Mouse (Mus musculus): Measurements from ENCODE around the gene Cwc27. TPM values are rescaled to one million over a fixed set of nuclear protein-coding genes. Genes with fewer than 3 reads are reported as not detected.

The Cwc27 gene
- polyA plus RNA-seq, 1 experiment from 2014 or later: 30.7 TPM

DNA sequence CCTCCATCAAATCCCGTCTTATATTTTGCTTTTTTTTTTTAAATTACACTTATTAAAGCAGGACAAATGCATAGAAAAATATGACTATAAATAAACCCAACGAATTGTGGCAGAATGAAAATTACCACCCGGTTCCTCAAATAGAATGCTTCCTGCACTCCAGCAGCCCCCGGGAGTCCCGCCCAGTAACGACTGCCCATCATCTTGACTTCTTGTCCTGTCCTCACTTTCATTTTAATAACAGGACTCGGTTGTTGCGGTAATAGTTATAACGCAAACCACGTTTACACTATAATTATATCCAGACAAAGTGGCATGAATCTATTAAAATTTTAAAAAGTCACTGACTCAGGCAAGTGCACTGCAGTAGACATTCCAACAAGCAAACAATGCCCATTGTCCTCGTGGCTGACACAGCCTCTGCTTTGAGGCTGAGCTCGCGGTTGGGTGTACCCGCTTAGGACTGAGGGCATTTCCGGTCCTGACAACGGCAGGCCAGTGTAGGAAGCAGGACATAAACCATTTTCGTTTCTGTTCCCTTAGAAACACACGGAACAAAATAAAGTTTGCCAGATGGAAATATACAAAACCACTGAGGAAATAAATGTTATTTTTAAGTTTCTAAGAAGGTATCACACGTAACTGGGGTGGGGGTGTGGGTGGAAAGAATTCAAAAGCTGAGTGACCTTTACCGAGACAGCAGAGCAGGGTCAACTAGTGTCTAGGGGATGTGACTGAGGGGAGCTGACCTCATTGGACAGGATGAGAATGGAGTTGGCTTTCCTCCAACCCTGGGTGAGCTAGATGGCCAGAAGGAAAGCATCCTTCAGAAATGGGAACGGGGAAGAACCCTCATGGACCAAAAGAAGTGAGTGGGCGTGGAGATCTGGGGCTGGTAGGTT lies 206.5 kb downstream of the Cwc27 start:
- H3K27ac ChIP-seq (ENCODE audit: low read depth, low read length): no peak overlapping the region
- 90% methylated on average over 22 of the region's 22 CpGs for WGBS
- H3K9ac ChIP-seq (ENCODE audit: low read length): no peak overlapping the region
- no peak overlapping the region for H3K4me2 ChIP-seq
- DNase-seq (ENCODE audit: low spot score, missing footprints) (no peak), ATAC-seq (ENCODE audit: low FRiP score) (no peak)
- no peak overlapping the region for H3K4me3 ChIP-seq (ENCODE audit: low read depth, low read length)
- H3K36me3 ChIP-seq (ENCODE audit: control insufficient read depth, insufficient read depth, low read length): no peaks in the 10 kb centered on the region
- no peaks in the 10 kb centered on the region for H3K27me3 ChIP-seq (ENCODE audit: control insufficient read depth, insufficient read depth, low read length)
- no peaks in the 10 kb centered on the region for H3K9me3 ChIP-seq (ENCODE audit: control insufficient read depth, low read length)
- H3K4me1 ChIP-seq (ENCODE audit: control insufficient read depth, insufficient read depth, low read length): no peaks in the 10 kb centered on the region

DNA sequence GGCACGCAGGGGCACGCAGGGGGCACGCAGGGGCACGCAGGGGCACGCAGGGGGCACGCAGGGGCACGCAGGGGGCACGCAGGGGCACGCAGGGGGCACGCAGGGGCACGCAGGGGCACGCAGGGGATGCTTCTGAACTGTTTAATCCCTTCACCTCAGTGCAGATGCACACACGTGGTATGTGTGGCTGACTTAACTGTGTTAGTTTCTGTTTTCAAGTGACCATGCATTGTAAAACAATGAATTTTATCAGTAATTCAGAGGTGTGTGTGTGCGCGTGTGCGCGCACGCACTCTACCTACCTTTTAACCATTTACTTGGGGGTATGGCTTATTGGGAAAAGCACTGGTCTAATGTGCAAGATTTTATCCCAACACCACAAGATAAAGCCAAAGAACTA lies 208.4 kb downstream of the Cwc27 start:
- no peaks in the 10 kb centered on the region for H3K4me1 ChIP-seq (ENCODE audit: control insufficient read depth, insufficient read depth, low read length)
- ATAC-seq (ENCODE audit: low FRiP score) (no peak), DNase-seq (ENCODE audit: low spot score, missing footprints) (no peak)
- H3K9ac ChIP-seq (ENCODE audit: low read length): no peak overlapping the region
- 80% methylated on average over 18 of the region's 18 CpGs for WGBS
- H3K36me3 ChIP-seq (ENCODE audit: control insufficient read depth, insufficient read depth, low read length): no peaks in the 10 kb centered on the region
- no peaks in the 10 kb centered on the region for H3K27me3 ChIP-seq (ENCODE audit: control insufficient read depth, insufficient read depth, low read length)
- no peak overlapping the region for H3K4me2 ChIP-seq
- no peaks in the 10 kb centered on the region for H3K9me3 ChIP-seq (ENCODE audit: control insufficient read depth, low read length)
- no peak overlapping the region for H3K4me3 ChIP-seq (ENCODE audit: low read depth, low read length)
- no peak overlapping the region for H3K27ac ChIP-seq (ENCODE audit: low read depth, low read length)

DNA sequence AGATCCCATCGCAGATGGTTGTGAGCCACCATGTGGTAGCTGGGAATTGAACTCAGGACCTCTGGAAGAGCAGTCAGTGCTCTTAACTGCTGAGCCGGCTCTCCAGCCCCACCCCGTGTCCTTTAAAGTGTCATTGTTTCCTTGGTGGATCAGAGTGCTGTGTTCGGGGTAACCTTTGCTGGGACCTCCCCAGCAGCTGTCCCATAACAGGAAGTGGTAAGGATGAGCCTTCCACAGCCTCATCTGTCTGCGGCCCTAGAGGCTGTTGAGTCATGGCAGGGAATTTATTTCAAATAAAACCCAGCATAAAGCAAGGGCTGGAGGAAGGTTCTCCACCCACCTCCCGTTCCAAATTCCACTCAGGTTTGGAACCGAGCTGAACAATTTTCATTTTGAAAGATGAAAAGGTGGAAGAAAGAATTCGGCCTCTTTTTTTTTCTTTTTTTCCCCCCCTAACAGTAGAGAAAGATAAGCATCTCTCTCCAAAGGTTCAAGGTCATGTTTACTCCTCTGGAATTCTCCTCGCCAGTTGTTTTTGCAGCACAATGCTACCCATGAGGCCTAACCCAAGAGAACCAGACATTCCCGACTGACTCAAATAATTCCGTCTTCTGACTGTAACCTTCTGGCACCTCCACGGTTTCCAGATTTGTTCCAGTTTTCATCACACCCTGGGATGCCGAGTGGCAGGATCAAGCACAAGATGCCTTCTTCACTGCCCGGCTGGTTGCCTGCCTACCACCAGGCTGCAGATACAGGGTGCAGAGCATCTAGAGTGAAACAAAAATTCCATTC lies 210.0 kb downstream of the Cwc27 start:
- 78% methylated on average over 14 of the region's 14 CpGs for WGBS
- H3K4me1 ChIP-seq (ENCODE audit: control insufficient read depth, insufficient read depth, low read length): no peaks in the 10 kb centered on the region

DNA sequence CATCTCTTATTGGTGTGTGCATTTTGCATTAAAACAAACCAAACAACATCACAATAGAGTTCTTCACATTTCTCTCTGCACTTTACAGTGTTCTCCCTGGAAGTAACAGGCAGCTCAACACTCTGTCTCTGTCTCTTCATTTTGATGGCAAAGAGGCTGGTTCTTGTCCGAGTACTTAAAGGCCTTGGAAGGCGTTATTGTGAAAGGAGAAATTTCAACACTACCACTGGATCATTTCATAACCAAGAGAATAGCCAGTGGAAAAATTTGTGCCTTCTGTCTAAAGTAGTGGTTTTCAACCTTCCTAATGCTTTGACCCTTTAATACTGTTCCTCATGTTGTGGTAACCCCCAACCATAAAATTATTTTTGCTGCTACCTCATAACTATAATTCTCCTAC lies 211.8 kb downstream of the Cwc27 start:
- DNase-seq (ENCODE audit: low spot score, missing footprints) (no peak), ATAC-seq (ENCODE audit: low FRiP score) (no peak)
- H3K27ac ChIP-seq (ENCODE audit: low read depth, low read length): no peak overlapping the region
- 91% methylated on average over 2 of the region's 2 CpGs for WGBS
- H3K27me3 ChIP-seq (ENCODE audit: control insufficient read depth, insufficient read depth, low read length): no peaks in the 10 kb centered on the region
- H3K9me3 ChIP-seq (ENCODE audit: control insufficient read depth, low read length): no peaks in the 10 kb centered on the region
- no peaks in the 10 kb centered on the region for H3K36me3 ChIP-seq (ENCODE audit: control insufficient read depth, insufficient read depth, low read length)
- H3K4me1 ChIP-seq (ENCODE audit: control insufficient read depth, insufficient read depth, low read length): no peaks in the 10 kb centered on the region
- no peak overlapping the region for H3K4me2 ChIP-seq
- no peak overlapping the region for H3K4me3 ChIP-seq (ENCODE audit: low read depth, low read length)
- no peak overlapping the region for H3K9ac ChIP-seq (ENCODE audit: low read length)

More for the DNA sequence above, 210.0 kb downstream of the Cwc27 start:
- H3K27ac ChIP-seq (ENCODE audit: low read depth, low read length): no peak overlapping the region
- DNase-seq (ENCODE audit: low spot score, missing footprints) (no peak), ATAC-seq (ENCODE audit: low FRiP score) (no peak)
- H3K4me3 ChIP-seq (ENCODE audit: low read depth, low read length): no peak overlapping the region
- no peak overlapping the region for H3K9ac ChIP-seq (ENCODE audit: low read length)
- no peaks in the 10 kb centered on the region for H3K36me3 ChIP-seq (ENCODE audit: control insufficient read depth, insufficient read depth, low read length)
- H3K9me3 ChIP-seq (ENCODE audit: control insufficient read depth, low read length): no peaks in the 10 kb centered on the region
- H3K27me3 ChIP-seq (ENCODE audit: control insufficient read depth, insufficient read depth, low read length): no peaks in the 10 kb centered on the region
- no peak overlapping the region for H3K4me2 ChIP-seq

- DNase-seq (ENCODE audit: low spot score, missing footprints) (no peak), ATAC-seq (ENCODE audit: low FRiP score) (no peak)
- H3K4me3 ChIP-seq (ENCODE audit: low read depth, low read length): no peak overlapping the region
- H3K9me3 ChIP-seq (ENCODE audit: control insufficient read depth, low read length): no peaks in the 10 kb centered on the region
- WGBS: 89% methylated on average over 6 of the region's 6 CpGs
- no peaks in the 10 kb centered on the region for H3K27me3 ChIP-seq (ENCODE audit: control insufficient read depth, insufficient read depth, low read length)
- H3K9ac ChIP-seq (ENCODE audit: low read length): no peak overlapping the region
- no peak overlapping the region for H3K4me2 ChIP-seq
- no peaks in the 10 kb centered on the region for H3K4me1 ChIP-seq (ENCODE audit: control insufficient read depth, insufficient read depth, low read length)
- H3K27ac ChIP-seq (ENCODE audit: low read depth, low read length): no peak overlapping the region
- H3K36me3 ChIP-seq (ENCODE audit: control insufficient read depth, insufficient read depth, low read length): no peaks in the 10 kb centered on the region
Measured at GRCm38 (mm10) chr13:104602197-104602596, 214.7 kb downstream of the Cwc27 start.

- Histone ChIP-seq H3K27me3 (ENCODE audit: control insufficient read depth, insufficient read depth, low read length) (no peaks in the 10 kb centered on the region), H3K9ac (ENCODE audit: low read length) (no peak overlapping the region), H3K4me1 (ENCODE audit: control insufficient read depth, insufficient read depth, low read length) (no peaks in the 10 kb centered on the region), H3K9me3 (ENCODE audit: control insufficient read depth, low read length) (no peaks in the 10 kb centered on the region), H3K36me3 (ENCODE audit: control insufficient read depth, insufficient read depth, low read length) (no peaks in the 10 kb centered on the region), H3K27ac (ENCODE audit: low read depth, low read length) (no peak overlapping the region), H3K4me2 (no peak overlapping the region), H3K4me3 (ENCODE audit: low read depth, low read length) (no peak overlapping the region)
- no peak for ATAC-seq (ENCODE audit: low FRiP score)
- DNase-seq (ENCODE audit: low spot score, missing footprints): no peak
- WGBS: 97% methylated on average over 3 of the region's 3 CpGs
Measured at GRCm38 (mm10) chr13:104601783-104602182, 215.2 kb downstream of the Cwc27 start.

DNA sequence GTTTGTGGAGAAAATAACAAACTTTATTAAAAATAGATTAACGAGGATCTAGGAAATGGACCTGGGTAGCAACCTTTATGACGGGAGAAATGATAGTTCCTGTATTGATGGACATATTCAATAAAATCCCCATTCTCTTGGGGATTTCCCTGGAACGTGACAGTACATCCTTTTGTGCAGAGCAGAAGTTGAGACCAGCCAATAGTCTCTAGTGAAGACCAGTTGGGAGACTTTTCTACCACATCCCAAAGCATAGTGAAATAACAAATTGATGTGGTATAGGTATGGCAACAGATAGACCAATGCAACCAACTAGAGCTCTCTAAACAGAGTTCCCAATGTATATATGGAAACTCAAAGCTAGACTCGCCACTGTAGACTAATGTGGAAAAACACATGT lies 220.7 kb downstream of the Cwc27 start:
- no peak overlapping the region for H3K4me2 ChIP-seq
- no peak for ATAC-seq (ENCODE audit: low FRiP score)
- H3K9ac ChIP-seq (ENCODE audit: low read length): no peak overlapping the region
- H3K9me3 ChIP-seq (ENCODE audit: control insufficient read depth, low read length): no peaks in the 10 kb centered on the region
- H3K36me3 ChIP-seq (ENCODE audit: control insufficient read depth, insufficient read depth, low read length): no peaks in the 10 kb centered on the region
- DNase-seq (ENCODE audit: low spot score, missing footprints): no peak
- H3K4me1 ChIP-seq (ENCODE audit: control insufficient read depth, insufficient read depth, low read length): peaks cover 2% of the 10 kb centered on the region; the same call in 1 of the 2 replicates
- 86% methylated on average over 4 of the region's 4 CpGs for WGBS
- no peak overlapping the region for H3K27ac ChIP-seq (ENCODE audit: low read depth, low read length)
- no peak overlapping the region for H3K4me3 ChIP-seq (ENCODE audit: low read depth, low read length)
- H3K27me3 ChIP-seq (ENCODE audit: control insufficient read depth, insufficient read depth, low read length): no peaks in the 10 kb centered on the region

DNA sequence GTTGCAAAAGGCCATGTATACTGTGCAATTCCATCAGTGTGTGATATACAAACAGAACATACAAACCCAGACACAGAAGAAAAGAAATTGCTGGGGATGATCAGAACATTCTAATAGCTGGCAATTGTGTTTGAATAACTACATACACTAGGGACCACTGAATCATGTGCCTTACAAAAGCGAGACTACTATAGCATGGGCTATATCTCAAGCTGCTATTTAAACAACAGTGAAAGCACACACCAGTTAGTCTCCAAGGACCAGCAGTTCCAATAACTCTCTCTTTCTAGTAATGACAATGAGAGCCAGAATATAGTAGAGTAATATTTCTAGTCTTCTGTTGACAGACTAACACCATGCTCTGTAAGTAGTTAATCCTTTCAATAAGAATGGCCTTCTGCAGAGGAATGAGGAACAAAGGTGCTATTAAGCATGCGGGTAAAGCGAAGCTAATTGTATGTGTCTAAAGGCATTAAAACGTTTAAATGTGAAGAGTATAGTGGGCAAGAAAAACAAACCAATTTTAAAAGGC lies 222.1 kb downstream of the Cwc27 start:
- Histone ChIP-seq H3K27me3 (ENCODE audit: control insufficient read depth, insufficient read depth, low read length) (no peaks in the 10 kb centered on the region), H3K27ac (ENCODE audit: low read depth, low read length) (no peak overlapping the region), H3K4me3 (ENCODE audit: low read depth, low read length) (no peak overlapping the region), H3K4me2 (no peak overlapping the region), H3K9ac (ENCODE audit: low read length) (no peak overlapping the region), H3K4me1 (ENCODE audit: control insufficient read depth, insufficient read depth, low read length) (peaks cover 2% of the 10 kb centered on the region; the same call in 1 of the 2 replicates), H3K36me3 (ENCODE audit: control insufficient read depth, insufficient read depth, low read length) (no peaks in the 10 kb centered on the region), H3K9me3 (ENCODE audit: control insufficient read depth, low read length) (no peaks in the 10 kb centered on the region)
- no peak for DNase-seq (ENCODE audit: low spot score, missing footprints)
- ATAC-seq (ENCODE audit: low FRiP score): peak; percentile 53
- 62% methylated on average over 4 of the region's 4 CpGs for WGBS

DNA sequence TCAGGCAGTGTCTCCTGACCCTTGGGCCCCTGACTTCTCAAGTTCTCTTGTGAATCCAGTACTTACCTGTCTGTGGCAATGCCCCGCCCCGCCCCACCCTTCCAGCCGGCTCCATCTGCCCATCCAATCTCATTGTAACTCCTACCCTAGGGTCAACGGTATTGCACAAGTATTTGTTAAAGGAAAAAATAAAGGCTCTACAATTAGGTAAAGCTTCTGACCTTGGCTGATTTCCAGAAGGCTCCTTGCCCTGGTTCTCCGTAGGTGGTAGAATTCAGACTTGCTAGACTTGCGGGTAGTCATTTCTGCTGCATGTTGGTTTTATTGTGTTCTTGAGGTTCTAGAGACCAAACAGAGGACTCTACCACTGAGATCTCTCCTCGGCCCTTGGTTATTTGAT lies 226.0 kb downstream of the Cwc27 start:
- DNase-seq (ENCODE audit: low spot score, missing footprints) (no peak), ATAC-seq (ENCODE audit: low FRiP score) (no peak)
- 90% methylated on average over 7 of the region's 7 CpGs for WGBS
- no peaks in the 10 kb centered on the region for H3K36me3 ChIP-seq (ENCODE audit: control insufficient read depth, insufficient read depth, low read length)
- H3K27me3 ChIP-seq (ENCODE audit: control insufficient read depth, insufficient read depth, low read length): no peaks in the 10 kb centered on the region
- no peaks in the 10 kb centered on the region for H3K9me3 ChIP-seq (ENCODE audit: control insufficient read depth, low read length)
- peaks cover 2% of the 10 kb centered on the region; the same call in 1 of the 2 replicates for H3K4me1 ChIP-seq (ENCODE audit: control insufficient read depth, insufficient read depth, low read length)
- H3K4me2 ChIP-seq: no peak overlapping the region
- no peak overlapping the region for H3K4me3 ChIP-seq (ENCODE audit: low read depth, low read length)
- no peak overlapping the region for H3K27ac ChIP-seq (ENCODE audit: low read depth, low read length)
- no peak overlapping the region for H3K9ac ChIP-seq (ENCODE audit: low read length)
